Mouse (Mus musculus) layer of hippocampus, adult 8-10 months (tissue): ENCODE data around the gene Mllt10. TPM values are rescaled to one million over a fixed set of nuclear protein-coding genes. Genes with fewer than 3 reads are reported as not detected.

Experiments
- DNase-seq, 2 experiments: peaks; one replicate each; pipeline ENCODE4 v3.0.0; 2022; ENCODE audit warnings: low spot score in 2 of 2
- total RNA-seq, 4 experiments: library from RNA; stranded (reverse); gene quantifications; 2 replicates each; pipeline ENCODE4 v1.2.4; 2022

The Mllt10 gene
- 10 to 100 TPM; 52.2 to 67.9 (median 61.5) TPM for total RNA-seq

- DNase-seq, result no peak
Observed at GRCm38 (mm10) chr2:18055016-18055928, at the start of gene Mllt10. Gene Mllt10, plus strand, starts transcription at chr2:18055237.

GRCm38 (mm10) chr2:18011226-18011625 is 43.8 kb upstream of the Mllt10 start:
- no peak for DNase-seq

GRCm38 (mm10) chr2:18012866-18013265 is 42.2 kb upstream of the Mllt10 start:
- no peak for DNase-seq

GRCm38 (mm10) chr2:18015581-18015980 is 39.5 kb upstream of the Mllt10 start:
- no peak for DNase-seq

- DNase-seq, result no peak
Observed at GRCm38 (mm10) chr2:18016639-18017038, 38.4 kb upstream of the Mllt10 start.

GRCm38 (mm10) chr2:18017321-18017720 is 37.7 kb upstream of the Mllt10 start:
- DNase-seq, result no peak

- DNase-seq, result no peak
Observed at GRCm38 (mm10) chr2:18019122-18019521, 35.9 kb upstream of the Mllt10 start.

GRCm38 (mm10) chr2:18022886-18023285 is 32.2 kb upstream of the Mllt10 start:
- no peak for DNase-seq

- DNase-seq, result no peak
Observed at GRCm38 (mm10) chr2:18025116-18025515, 29.9 kb upstream of the Mllt10 start.

- no peak for DNase-seq
Observed at GRCm38 (mm10) chr2:18025781-18026115, 29.3 kb upstream of the Mllt10 start.

- no peak for DNase-seq
Observed at GRCm38 (mm10) chr2:18026116-18026947, 28.7 kb upstream of the Mllt10 start.

- peak; percentile 88 to 94 for DNase-seq
Observed at GRCm38 (mm10) chr2:18027448-18028139, 27.4 kb upstream of the Mllt10 start.

GRCm38 (mm10) chr2:18028140-18029021 is 26.7 kb upstream of the Mllt10 start:
- DNase-seq, result peak; percentile 79 to 85

GRCm38 (mm10) chr2:18029656-18030055 is 25.4 kb upstream of the Mllt10 start:
- DNase-seq, result no peak

GRCm38 (mm10) chr2:18030581-18030980 is 24.5 kb upstream of the Mllt10 start:
- no peak for DNase-seq

- peak in 1 of 2 experiments; percentile 42 for DNase-seq
Observed at GRCm38 (mm10) chr2:18031271-18031821, 23.7 kb upstream of the Mllt10 start.

GRCm38 (mm10) chr2:18031831-18032537 is 23.1 kb upstream of the Mllt10 start:
- peak in 1 of 2 experiments; percentile 38 for DNase-seq

- peak in 1 of 2 experiments; percentile 4 for DNase-seq
Observed at GRCm38 (mm10) chr2:18032538-18032895, 22.5 kb upstream of the Mllt10 start.
